Mouse (Mus musculus) embryonic facial prominence, embryonic 11.5 days (tissue): Measurements from ENCODE around the gene Arhgap42. TPM values are rescaled to one million over a fixed set of nuclear protein-coding genes. Genes with fewer than 3 reads are reported as not detected.

Source experiments
- ATAC-seq: fragments of 200-750 bp; cut with Nextera tagmentation; replicated peaks from 2 replicates; pipeline ENCODE4 v1.8.0; 2017; ENCODE audit warnings: low read depth; ENCODE audit not compliant: insufficient number of reproducible peaks, low FRiP score, low TSS enrichment
- DNase-seq: peaks from one replicate; pipeline ENCODE4 v3.0.0-alpha.2; 2015; ENCODE audit warnings: low spot score
- H3K27ac ChIP-seq: fragments of 300-500 bp; sonication (generic); replicated peaks from 2 replicates; pipeline ENCODE4 v1.5.1; 2014; ENCODE audit warnings: mild to moderate bottlenecking, low read depth, low read length, control low read depth
- H3K27me3 ChIP-seq: fragments of 300-500 bp; sonication (generic); 2 replicates; pipeline ENCODE4 v1.6.1; 2014; ENCODE audit warnings: mild to moderate bottlenecking, low read length, moderate library complexity, mixed read lengths; ENCODE audit not compliant: control insufficient read depth, insufficient read depth
- H3K36me3 ChIP-seq: fragments of 300-500 bp; sonication (generic); replicated peaks from 2 replicates; pipeline ENCODE4 v1.6.1; 2014; ENCODE audit warnings: low read depth, mild to moderate bottlenecking, low read length, moderate library complexity, mixed read lengths; ENCODE audit not compliant: control insufficient read depth, insufficient read depth
- H3K4me1 ChIP-seq: fragments of 300-500 bp; sonication (generic); 2 replicates; pipeline ENCODE4 v1.6.1; 2014; ENCODE audit warnings: low read length, mixed read lengths; ENCODE audit not compliant: control insufficient read depth, insufficient read depth
- H3K4me2 ChIP-seq: fragments of 300-500 bp; sonication (generic); 2 replicates; pipeline ENCODE4 v1.6.1; 2014; ENCODE audit warnings: low read depth, mild to moderate bottlenecking, control low read depth, low read length, moderate library complexity
- H3K4me3 ChIP-seq: fragments of 300-500 bp; sonication (generic); 2 replicates; pipeline ENCODE4 v1.5.1; 2014; ENCODE audit warnings: low read depth, low read length, control low read depth
- H3K9ac ChIP-seq: fragments of 300-500 bp; sonication (generic); replicated peaks from 2 replicates; pipeline ENCODE4 v1.6.1; 2014; ENCODE audit warnings: mild to moderate bottlenecking, control low read depth, low read length
- H3K9me3 ChIP-seq: fragments of 300-500 bp; sonication (generic); replicated peaks from 2 replicates; pipeline ENCODE4 v1.6.1; 2016; ENCODE audit warnings: mild to moderate bottlenecking, low read length, inconsistent platforms, mixed read lengths; ENCODE audit not compliant: control insufficient read depth
- WGBS: fragments of 180-500 bp; shearing (Covaris S2); extraction: QIAGEN DNeasy Blood & Tissue Kit; methylation state at CpG from one replicate; pipeline ENCODE4 v1.1.7; 2014; 5-methylcytosine and 5-hydroxymethylcytosine counted together
- polyA plus RNA-seq: library from polyadenylated mRNA; unstranded; fragments of >200 nt; fragmentation: Nextera tagmentation; extraction: Ambion mirVana; gene quantifications from 2 replicates; pipeline ENCODE4 v1.2.1, GENCODE M21; 2014

Gene Arhgap42
- polyA plus RNA-seq, 1 experiment from 2014 or later = 38.9 TPM

- Histone ChIP-seq H3K27me3 (no peaks in the 10 kb centered on the region), H3K4me1 (no peaks in the 10 kb centered on the region), H3K27ac (no peak overlapping the region), H3K9me3 (no peaks in the 10 kb centered on the region), H3K9ac (no peak overlapping the region), H3K36me3 (no peaks in the 10 kb centered on the region), H3K4me2 (no peak overlapping the region), H3K4me3 (no peak overlapping the region)
- DNase-seq (peak; percentile 30), ATAC-seq (no peak)
- 87% methylated on average over 3 of the region's 3 CpGs for WGBS
Measured at GRCm38 (mm10) chr9:8982315-8982714, 256.6 kb downstream of the Arhgap42 start.

GRCm38 (mm10) chr9:8977775-8978174 lies 261.1 kb downstream of the Arhgap42 start:
- no peaks in the 10 kb centered on the region for H3K27me3 ChIP-seq
- H3K9me3 ChIP-seq = no peaks in the 10 kb centered on the region
- no peak overlapping the region for H3K4me3 ChIP-seq
- no peaks in the 10 kb centered on the region for H3K4me1 ChIP-seq
- no peak for ATAC-seq
- 42% methylated on average over 2 of the region's 2 CpGs for WGBS
- no peak overlapping the region for H3K9ac ChIP-seq
- DNase-seq = no peak
- no peaks in the 10 kb centered on the region for H3K36me3 ChIP-seq
- no peak overlapping the region for H3K27ac ChIP-seq
- no peak overlapping the region for H3K4me2 ChIP-seq

GRCm38 (mm10) chr9:8971491-8971890 lies 267.4 kb downstream of the Arhgap42 start, which contains the start of gene Gm16485:
Gene Gm16485, plus strand, starts transcription at chr9:8971791.
- H3K27me3 ChIP-seq = no peaks in the 10 kb centered on the region
- no peak within 1 kb of the TSS for H3K9ac ChIP-seq
- ATAC-seq (no peak), DNase-seq (no peak)
- no peak within 1 kb of the TSS for H3K4me2 ChIP-seq
- H3K4me1 ChIP-seq = no peaks in the 10 kb centered on the region
- H3K27ac ChIP-seq = no peak within 1 kb of the TSS
- WGBS = 78% methylated on average over 2 of the region's 2 CpGs
- H3K4me3 ChIP-seq = no peak within 1 kb of the TSS
- H3K9me3 ChIP-seq = no peaks in the 10 kb centered on the region
- no peaks in the 10 kb centered on the region for H3K36me3 ChIP-seq

- Histone ChIP-seq H3K4me3 (no peak overlapping the region), H3K9ac (no peak overlapping the region), H3K36me3 (no peaks in the 10 kb centered on the region), H3K9me3 (no peaks in the 10 kb centered on the region), H3K4me1 (no peaks in the 10 kb centered on the region), H3K4me2 (no peak overlapping the region), H3K27me3 (no peaks in the 10 kb centered on the region), H3K27ac (no peak overlapping the region)
- 73% methylated on average over 7 of the region's 7 CpGs for WGBS
- no peak for DNase-seq
- ATAC-seq = no peak
Measured at GRCm38 (mm10) chr9:8970240-8970639, 268.7 kb downstream of the Arhgap42 start.

GRCm38 (mm10) chr9:8964512-8965133 lies 274.3 kb downstream of the Arhgap42 start:
- Histone ChIP-seq H3K9me3 (no peaks in the 10 kb centered on the region), H3K4me2 (no peak overlapping the region), H3K27me3 (no peaks in the 10 kb centered on the region), H3K9ac (no peak overlapping the region), H3K27ac (no peak overlapping the region), H3K4me1 (no peaks in the 10 kb centered on the region), H3K36me3 (no peaks in the 10 kb centered on the region), H3K4me3 (no peak overlapping the region)
- 70% methylated on average over 8 of the region's 8 CpGs for WGBS
- ATAC-seq (no peak), DNase-seq (peak; percentile 57)

GRCm38 (mm10) chr9:8953306-8953705 lies 285.6 kb downstream of the Arhgap42 start:
- DNase-seq (no peak), ATAC-seq (no peak)
- Histone ChIP-seq H3K27me3 (no peaks in the 10 kb centered on the region), H3K4me3 (no peak overlapping the region), H3K36me3 (no peaks in the 10 kb centered on the region), H3K4me1 (no peaks in the 10 kb centered on the region), H3K27ac (no peak overlapping the region), H3K9ac (no peak overlapping the region), H3K9me3 (no peaks in the 10 kb centered on the region), H3K4me2 (no peak overlapping the region)
